Mouse (Mus musculus) R1 (cell line): ENCODE measurements around the gene Pef1.

Experiments
- DNase-seq: peaks from one replicate; pipeline ENCODE4 v3.0.0-alpha.2; 2018; ENCODE audit warnings: low read depth, low spot score

Gene Pef1

DNA sequence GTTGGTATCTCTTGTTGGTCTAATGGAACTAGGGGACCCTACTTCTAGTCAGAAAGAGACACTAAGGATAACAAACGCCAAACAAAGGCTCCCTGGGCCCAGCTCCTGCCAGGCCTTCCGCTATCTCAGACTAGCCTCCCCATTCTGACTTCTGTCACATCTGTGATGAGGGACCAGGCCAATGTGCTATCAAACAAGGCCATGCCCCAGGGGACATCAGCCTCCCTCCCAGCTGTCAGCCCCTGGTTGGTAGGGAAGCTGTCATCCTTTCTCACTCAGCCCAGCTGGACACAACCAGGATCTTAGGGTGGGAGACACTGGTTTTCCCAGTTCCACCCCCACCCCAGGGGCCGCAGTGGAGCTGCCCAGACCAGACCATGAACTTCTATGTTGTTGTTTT, 7.2 kb upstream of the Pef1 start:
- no peak for DNase-seq

DNA sequence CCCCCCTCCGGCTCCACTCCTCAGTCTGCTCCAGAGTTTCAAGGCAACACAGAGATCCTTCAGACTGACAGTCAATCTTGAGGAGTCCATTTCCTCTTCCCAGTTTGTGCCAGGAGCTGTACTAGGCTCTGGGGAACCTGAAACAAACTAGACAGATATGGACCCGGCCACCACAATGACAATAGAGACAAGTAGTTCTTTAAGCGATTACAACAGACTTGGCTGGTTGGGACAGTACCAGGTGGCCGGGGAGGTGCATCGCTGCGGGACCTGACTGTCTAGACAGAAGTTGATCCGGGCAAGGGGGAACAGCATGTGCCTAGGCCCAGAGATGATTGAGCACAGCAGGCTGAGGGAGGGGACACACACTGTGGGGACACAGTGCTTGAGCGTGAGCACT, 1.2 kb upstream of the Pef1 start:
- peak; percentile 42 for DNase-seq

DNA sequence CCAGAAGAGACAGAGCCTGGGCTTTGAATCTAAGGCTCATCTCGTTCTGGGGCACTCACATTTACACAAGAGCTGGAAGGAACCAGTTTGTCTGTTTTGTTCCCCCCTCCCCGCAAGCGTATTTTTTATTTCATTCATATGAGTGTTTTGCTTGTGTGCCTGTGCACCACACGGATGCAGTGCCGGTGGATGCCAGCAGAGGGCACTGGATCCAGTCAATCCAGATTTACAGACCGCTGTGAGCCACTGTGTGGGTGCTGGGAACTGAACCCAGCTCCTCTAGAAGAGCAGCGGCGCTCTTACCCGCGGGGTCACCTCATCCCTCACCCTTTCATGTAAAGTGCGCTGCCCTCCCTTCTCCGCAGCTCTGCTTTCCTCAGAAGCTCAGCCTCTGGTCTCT, 1.3 kb downstream of the Pef1 start:
- peak; percentile 77 for DNase-seq

DNA sequence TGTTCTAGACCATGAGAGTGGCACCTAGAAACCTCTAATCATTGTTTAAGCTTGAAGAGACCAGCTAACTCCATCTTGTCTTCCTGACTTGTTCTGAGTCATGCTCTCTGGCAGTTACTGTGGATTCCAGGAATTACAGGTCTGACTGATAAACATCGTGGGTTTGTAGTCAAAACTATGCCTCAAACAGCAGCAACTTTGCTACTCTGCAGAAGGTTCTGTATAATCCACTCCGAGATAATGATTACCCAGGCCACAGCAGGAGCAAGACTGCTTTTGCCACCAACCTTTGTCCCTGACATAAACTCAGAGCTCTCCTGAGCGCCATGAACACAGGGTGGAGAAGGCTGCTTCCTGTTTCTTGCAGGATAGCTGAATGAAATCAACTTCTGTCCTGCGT, 2.2 kb downstream of the Pef1 start:
- DNase-seq = no peak

DNA sequence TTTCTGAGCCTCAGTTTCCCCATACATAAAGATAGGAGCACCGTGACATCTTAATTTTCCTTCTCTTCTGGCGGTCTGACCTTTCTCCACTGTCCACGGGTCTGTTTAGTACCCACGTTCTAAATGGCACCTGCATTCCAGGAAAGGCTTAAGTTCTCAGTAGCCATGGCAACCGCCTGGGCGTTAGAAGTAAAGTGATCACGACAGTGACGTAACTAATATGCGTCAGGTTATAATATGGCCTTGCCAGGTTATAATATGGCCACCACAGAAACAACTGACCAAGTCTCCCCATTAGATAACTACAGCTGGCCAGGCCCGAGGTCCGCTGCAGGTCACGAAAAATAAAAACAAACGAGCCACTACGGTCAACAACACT, 4.7 kb downstream of the Pef1 start:
- peak; percentile 96 for DNase-seq

- peak; percentile 99 for DNase-seq
Observed at GRCm38 (mm10) chr4:130107444-130108131, 5.2 kb downstream of the Pef1 start.

- DNase-seq = no peak
Observed at GRCm38 (mm10) chr4:130108929-130109328, 6.6 kb downstream of the Pef1 start.

- DNase-seq = no peak
Observed at GRCm38 (mm10) chr4:130109666-130110065, 7.3 kb downstream of the Pef1 start.

DNA sequence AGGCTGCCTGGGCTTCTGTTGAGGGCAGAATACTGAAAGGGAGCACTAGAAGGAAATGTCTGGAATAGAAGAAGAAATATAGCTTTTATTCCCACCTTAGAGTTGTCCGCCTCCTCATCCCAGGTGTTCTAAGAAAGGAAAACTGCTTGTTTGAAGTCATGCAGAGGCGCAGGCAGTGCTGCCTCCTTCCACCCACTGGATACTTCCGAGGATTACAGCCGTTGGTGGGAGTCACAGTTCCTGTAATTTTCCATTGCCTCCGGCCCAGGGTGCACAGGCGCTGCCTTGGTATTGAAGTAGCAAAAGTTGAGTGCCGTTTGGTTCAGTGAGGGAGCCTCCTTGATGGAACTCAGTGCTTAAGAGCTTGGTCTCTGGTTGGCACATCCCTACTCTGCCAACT, 7.7 kb downstream of the Pef1 start:
- peak; percentile 36 for DNase-seq

DNA sequence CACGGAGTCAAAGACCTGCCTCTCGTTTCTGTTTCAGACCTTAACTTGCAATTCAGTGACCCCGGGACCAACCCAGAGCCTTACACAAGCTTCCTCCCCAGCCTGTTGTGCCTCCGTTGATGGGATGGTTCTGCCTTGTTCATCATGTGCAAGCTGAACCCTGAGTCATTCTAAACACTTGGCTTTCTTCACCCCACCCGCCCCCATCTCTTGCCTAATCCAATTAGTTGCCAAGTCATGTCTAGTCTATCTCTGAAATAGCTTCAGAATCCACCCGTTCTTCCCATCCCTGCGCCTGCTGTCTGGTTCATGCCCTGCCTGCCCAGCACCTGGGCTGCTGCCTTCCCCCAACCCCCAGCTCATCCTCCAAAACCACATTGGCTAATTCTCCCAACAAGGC, 9.9 kb downstream of the Pef1 start:
- no peak for DNase-seq

DNA sequence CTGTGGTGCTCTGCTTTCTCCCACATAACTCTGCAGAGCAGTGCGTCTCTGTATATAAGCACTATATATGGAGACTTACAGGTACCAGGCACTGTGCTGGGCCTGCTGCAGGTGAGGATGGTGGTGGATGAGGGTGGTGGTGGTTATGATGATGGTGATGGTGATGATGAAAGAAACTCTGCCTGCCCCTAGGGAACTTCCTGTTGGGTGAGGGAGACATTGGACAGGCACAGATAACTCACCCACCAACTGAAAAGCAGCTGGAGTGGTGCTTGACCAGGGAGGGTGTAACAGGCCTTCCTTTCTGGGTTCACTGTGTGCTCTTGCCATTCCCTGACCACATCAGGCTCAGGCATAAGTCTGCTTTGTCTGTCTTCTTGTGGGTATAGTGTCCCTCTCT, 10.4 kb downstream of the Pef1 start:
- no peak for DNase-seq

DNA sequence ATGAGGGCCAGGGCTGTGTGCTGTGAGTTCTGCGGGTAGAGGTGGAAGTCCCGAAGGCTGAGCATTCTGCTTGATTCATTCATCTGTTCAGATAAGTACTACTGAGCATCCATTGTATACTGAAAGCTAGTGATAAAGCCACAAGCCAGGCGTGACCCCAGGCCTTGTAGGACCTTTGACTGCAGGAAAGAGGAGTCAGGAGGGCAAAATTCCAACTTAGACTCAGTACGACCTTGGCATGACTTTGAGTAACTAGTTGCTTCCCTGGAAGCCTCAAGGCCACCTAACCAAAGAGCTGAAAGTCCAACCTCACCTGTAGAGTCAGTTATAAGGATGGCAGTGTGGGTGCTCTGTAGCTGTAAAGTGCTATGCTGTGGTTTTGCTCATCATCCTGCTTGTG, 18.4 kb downstream of the Pef1 start:
- no peak for DNase-seq

DNA sequence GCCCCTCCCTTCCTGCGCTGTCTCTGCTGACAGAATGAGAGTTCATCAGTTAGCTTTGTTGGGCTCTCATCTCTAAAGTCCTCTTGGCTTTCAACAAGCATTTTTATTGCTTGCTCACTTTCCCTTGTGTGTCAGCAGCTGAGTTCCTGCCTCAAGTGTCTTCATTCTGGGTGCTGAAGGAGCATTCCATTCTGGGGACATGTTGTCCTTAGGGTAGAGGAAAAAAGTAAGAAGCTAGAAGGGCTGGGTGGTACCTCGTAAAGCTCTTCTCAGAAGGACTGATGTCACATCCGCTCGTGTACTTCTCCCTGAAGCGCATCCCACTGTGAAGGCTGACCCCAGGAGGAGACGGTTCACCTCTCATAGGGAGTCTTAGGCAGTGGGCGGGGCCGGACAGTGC, 19.2 kb downstream of the Pef1 start:
- DNase-seq = no peak

GRCm38 (mm10) chr4:130123020-130123419, 20.7 kb downstream of the Pef1 start:
- no peak for DNase-seq

- DNase-seq = no peak
Observed at GRCm38 (mm10) chr4:130124110-130124509, 21.8 kb downstream of the Pef1 start.

DNA sequence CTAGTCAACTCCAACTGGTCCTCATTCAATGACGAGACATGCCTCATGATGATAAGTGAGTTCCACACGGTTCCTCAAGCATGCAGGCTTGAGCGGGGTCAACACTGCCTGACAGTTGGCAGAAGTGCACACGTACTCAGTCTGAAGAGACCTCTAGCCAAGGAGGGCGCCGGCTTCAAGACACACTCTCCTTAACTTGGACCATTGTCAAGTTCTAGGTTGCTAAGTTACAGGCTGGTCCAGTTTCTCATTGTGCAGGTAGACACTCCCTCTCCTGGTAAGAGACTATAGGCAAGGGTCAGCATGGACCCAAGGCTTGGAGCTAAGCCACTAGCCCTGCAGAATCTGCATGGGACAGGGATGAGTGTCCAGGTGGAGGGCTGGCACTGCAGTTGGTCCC, 22.8 kb downstream of the Pef1 start:
- DNase-seq = no peak

DNA sequence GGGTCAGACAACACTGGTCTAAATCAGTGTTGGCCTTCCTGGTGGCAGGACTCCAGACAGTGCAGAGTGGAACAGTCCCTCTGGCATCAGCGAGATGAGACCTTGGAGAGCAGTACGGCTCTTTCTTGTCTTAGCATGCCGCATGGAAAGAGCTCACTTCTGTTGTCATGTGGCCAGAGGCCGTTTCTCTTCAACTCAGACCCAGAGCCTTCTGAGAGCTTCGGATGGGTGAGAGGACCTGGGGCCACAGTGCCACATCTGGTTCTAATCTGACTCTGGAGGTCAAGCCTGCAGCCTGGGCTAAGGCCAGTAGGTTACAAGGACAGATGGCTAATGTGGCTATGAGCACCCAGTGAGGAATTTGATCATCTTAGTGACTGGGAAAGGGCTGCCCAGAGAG, 23.6 kb downstream of the Pef1 start:
- DNase-seq = no peak

- no peak for DNase-seq
Observed at GRCm38 (mm10) chr4:130128907-130129306, 26.5 kb downstream of the Pef1 start.

- DNase-seq = no peak
Observed at GRCm38 (mm10) chr4:130130082-130130481, 27.7 kb downstream of the Pef1 start.

GRCm38 (mm10) chr4:130130641-130131350, 28.4 kb downstream of the Pef1 start:
- DNase-seq = peak; percentile 46

DNA sequence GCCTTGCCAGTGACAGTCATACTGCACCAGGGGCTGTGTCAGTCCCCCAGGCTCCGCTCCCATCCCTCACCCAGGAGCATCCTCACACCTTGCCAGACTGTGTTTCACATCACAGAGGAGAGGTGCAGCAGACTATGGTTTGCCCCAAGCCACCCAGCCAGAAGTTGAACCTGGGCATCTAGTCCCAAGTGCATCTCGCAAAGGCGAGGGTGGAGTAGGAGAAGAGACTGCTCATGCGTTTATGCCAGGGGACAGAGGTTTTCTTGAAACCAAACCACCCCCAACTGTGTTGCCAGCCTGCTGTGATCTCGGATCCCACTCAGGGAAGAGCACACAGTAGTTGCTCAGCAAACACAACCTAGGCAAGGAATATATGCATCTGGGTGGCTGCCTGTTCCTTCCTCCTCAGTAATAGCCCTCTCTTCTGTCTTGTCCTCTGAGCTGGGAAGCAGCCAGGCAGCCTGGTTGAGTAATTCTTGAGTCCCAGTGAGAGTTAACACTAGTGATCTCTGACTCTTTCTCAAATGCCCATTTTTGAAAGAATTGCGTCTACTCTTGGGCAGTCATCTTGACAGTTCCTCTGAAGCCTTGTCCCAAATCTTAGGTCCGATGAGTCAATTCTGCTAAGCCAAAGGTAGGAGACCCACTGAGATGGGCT, 29.2 kb downstream of the Pef1 start:
- no peak for DNase-seq

GRCm38 (mm10) chr4:130133399-130133798, 31.0 kb downstream of the Pef1 start:
- no peak for DNase-seq
